Mouse (Mus musculus) heart, adult 2 months (tissue): ENCODE measurements around the gene Prr15l.

Source experiments
- CTCF ChIP-seq: fragments of 200-600 bp; IDR thresholded peaks from 2 replicates; pipeline ENCODE4 v1.8.1; 2022; ENCODE audit warnings: antibody characterized with exemption, mild to moderate bottlenecking, moderate library complexity
- EP300 ChIP-seq: fragments of 200-500 bp; IDR thresholded peaks from 2 replicates; pipeline ENCODE4 v1.6.1; 2011; ENCODE audit warnings: low read depth, low read length, control low read depth; ENCODE audit not compliant: insufficient read depth
- POLR2A ChIP-seq: fragments of 200-500 bp; IDR thresholded peaks from 2 replicates; pipeline ENCODE4 v1.6.1; 2011; ENCODE audit warnings: mild to moderate bottlenecking, low read depth, low read length, control low read depth; ENCODE audit not compliant: insufficient read depth

GRCm38 (mm10) chr11:96976379-96976687, 48.4 kb downstream of the Prr15l start:
- TF ChIP-seq CTCF (no peak), POLR2A (no peak), EP300 (no peak)
